Mouse (Mus musculus): ENCODE measurements around the gene Zfp36. TPM values are rescaled to one million over a fixed set of nuclear protein-coding genes. Genes with fewer than 3 reads are reported as not detected.

The Zfp36 gene
- 20.2 and 23.5 TPM in 2 replicates for polyA plus RNA-seq (2015; fragmentation: Nextera tagmentation; extraction: Ambion mirVana)

GRCm38 (mm10) chr7:28380237-28381016 lies at the start of gene Zfp36:
Gene Zfp36 (minus strand): TSS chr7:28380253.
- Histone ChIP-seq H3K4me2 (replicated peaks) (peak within 1 kb of the TSS; percentile 87), H3K4me1 (peaks cover 79% of the 10 kb centered on the region), H3K9ac (peak within 1 kb of the TSS; percentile 77), H3K4me3 (replicated peaks) (peak within 1 kb of the TSS; percentile 81), H3K9me3 (replicated peaks) (no peaks in the 10 kb centered on the region), H3K36me3 (peaks cover 12% of the 10 kb centered on the region; the same call in 1 of the 2 replicates), H3K27me3 (no peaks in the 10 kb centered on the region), H3K27ac (replicated peaks) (peak within 1 kb of the TSS; percentile 98)
- no peak for ATAC-seq (ENCODE audit: insufficient number of reproducible peaks, low FRiP score, low TSS enrichment, low read depth)
- 37% methylated on average over 17 of the region's 17 CpGs for WGBS

GRCm38 (mm10) chr7:28427738-28428137 lies 47.7 kb upstream of the Zfp36 start:
- no peak overlapping the region for H3K4me3 ChIP-seq (replicated peaks)
- no peak overlapping the region for H3K4me2 ChIP-seq (replicated peaks)
- 0 out of 2 replicates have a peak, but pooled peaks cover 3% of the 10 kb centered on the region for H3K4me1 ChIP-seq
- no peaks in the 10 kb centered on the region for H3K9me3 ChIP-seq (replicated peaks)
- peaks cover 24% of the 10 kb centered on the region for H3K36me3 ChIP-seq
- H3K9ac ChIP-seq: no peak overlapping the region
- no peak for ATAC-seq (ENCODE audit: insufficient number of reproducible peaks, low FRiP score, low TSS enrichment, low read depth)
- no peaks in the 10 kb centered on the region for H3K27me3 ChIP-seq
- H3K27ac ChIP-seq (replicated peaks): no peak overlapping the region

GRCm38 (mm10) chr7:28423018-28423417 lies 43.0 kb upstream of the Zfp36 start:
- 96% methylated on average over 1 of the region's 1 CpGs for WGBS
- H3K4me3 ChIP-seq (replicated peaks): no peak overlapping the region
- peaks cover 16% of the 10 kb centered on the region for H3K4me1 ChIP-seq
- H3K27ac ChIP-seq (replicated peaks): no peak overlapping the region
- peaks cover 57% of the 10 kb centered on the region for H3K36me3 ChIP-seq
- no peak for ATAC-seq (ENCODE audit: insufficient number of reproducible peaks, low FRiP score, low TSS enrichment, low read depth)
- H3K27me3 ChIP-seq: no peaks in the 10 kb centered on the region
- no peak overlapping the region for H3K4me2 ChIP-seq (replicated peaks)
- no peak overlapping the region for H3K9ac ChIP-seq
- no peaks in the 10 kb centered on the region for H3K9me3 ChIP-seq (replicated peaks)

GRCm38 (mm10) chr7:28419416-28419815 lies 39.4 kb upstream of the Zfp36 start:
- no peak for ATAC-seq (ENCODE audit: insufficient number of reproducible peaks, low FRiP score, low TSS enrichment, low read depth)
- no peak overlapping the region for H3K27ac ChIP-seq (replicated peaks)
- H3K4me2 ChIP-seq (replicated peaks): no peak overlapping the region
- WGBS: 74% methylated on average over 2 of the region's 2 CpGs
- H3K27me3 ChIP-seq: no peaks in the 10 kb centered on the region
- H3K4me3 ChIP-seq (replicated peaks): no peak overlapping the region
- H3K36me3 ChIP-seq: peaks cover 85% of the 10 kb centered on the region
- no peaks in the 10 kb centered on the region for H3K9me3 ChIP-seq (replicated peaks)
- no peak overlapping the region for H3K9ac ChIP-seq
- H3K4me1 ChIP-seq: peaks cover 17% of the 10 kb centered on the region

GRCm38 (mm10) chr7:28418096-28418670 lies 38.1 kb upstream of the Zfp36 start:
- WGBS: 50% methylated on average over 8 of the region's 8 CpGs
- Histone ChIP-seq H3K9me3 (replicated peaks) (no peaks in the 10 kb centered on the region), H3K9ac (no peak overlapping the region), H3K4me3 (replicated peaks) (no peak overlapping the region), H3K27me3 (no peaks in the 10 kb centered on the region), H3K36me3 (peaks cover 90% of the 10 kb centered on the region), H3K4me2 (replicated peaks) (no peak overlapping the region), H3K27ac (replicated peaks) (0 out of 2 replicates have a peak overlapping the region, but pooled peaks have one; percentile 44), H3K4me1 (peaks cover 17% of the 10 kb centered on the region)
- ATAC-seq (ENCODE audit: insufficient number of reproducible peaks, low FRiP score, low TSS enrichment, low read depth): peak; percentile 76; the same call in 1 of the 2 replicates

GRCm38 (mm10) chr7:28417368-28417767 lies 37.3 kb upstream of the Zfp36 start:
- H3K27ac ChIP-seq (replicated peaks): no peak overlapping the region
- H3K4me1 ChIP-seq: peaks cover 17% of the 10 kb centered on the region
- no peak overlapping the region for H3K9ac ChIP-seq
- ATAC-seq (ENCODE audit: insufficient number of reproducible peaks, low FRiP score, low TSS enrichment, low read depth): no peak
- no peak overlapping the region for H3K4me3 ChIP-seq (replicated peaks)
- no peaks in the 10 kb centered on the region for H3K27me3 ChIP-seq
- peaks cover 90% of the 10 kb centered on the region for H3K36me3 ChIP-seq
- no peaks in the 10 kb centered on the region for H3K9me3 ChIP-seq (replicated peaks)
- H3K4me2 ChIP-seq (replicated peaks): no peak overlapping the region

GRCm38 (mm10) chr7:28412826-28413225 lies 32.8 kb upstream of the Zfp36 start:
- H3K27me3 ChIP-seq: no peaks in the 10 kb centered on the region
- ATAC-seq (ENCODE audit: insufficient number of reproducible peaks, low FRiP score, low TSS enrichment, low read depth): no peak
- no peak overlapping the region for H3K4me2 ChIP-seq (replicated peaks)
- H3K36me3 ChIP-seq: peaks cover 85% of the 10 kb centered on the region
- no peak overlapping the region for H3K9ac ChIP-seq
- H3K4me3 ChIP-seq (replicated peaks): no peak overlapping the region
- no peak overlapping the region for H3K27ac ChIP-seq (replicated peaks)
- no peaks in the 10 kb centered on the region for H3K9me3 ChIP-seq (replicated peaks)
- 81% methylated on average over 4 of the region's 4 CpGs for WGBS
- H3K4me1 ChIP-seq: no peaks in the 10 kb centered on the region

GRCm38 (mm10) chr7:28410841-28411475 lies 30.9 kb upstream of the Zfp36 start:
- no peak overlapping the region for H3K9ac ChIP-seq
- no peaks in the 10 kb centered on the region for H3K9me3 ChIP-seq (replicated peaks)
- H3K36me3 ChIP-seq: peaks cover 90% of the 10 kb centered on the region
- 73% methylated on average over 3 of the region's 3 CpGs for WGBS
- H3K27ac ChIP-seq (replicated peaks): no peak overlapping the region
- no peak overlapping the region for H3K4me2 ChIP-seq (replicated peaks)
- no peak overlapping the region for H3K4me3 ChIP-seq (replicated peaks)
- no peaks in the 10 kb centered on the region for H3K4me1 ChIP-seq
- no peak for ATAC-seq (ENCODE audit: insufficient number of reproducible peaks, low FRiP score, low TSS enrichment, low read depth)
- H3K27me3 ChIP-seq: no peaks in the 10 kb centered on the region

- WGBS: 79% methylated on average over 3 of the region's 3 CpGs
- Histone ChIP-seq H3K36me3 (peaks cover 92% of the 10 kb centered on the region), H3K27ac (replicated peaks) (no peak overlapping the region), H3K4me1 (no peaks in the 10 kb centered on the region), H3K9me3 (replicated peaks) (no peaks in the 10 kb centered on the region), H3K27me3 (no peaks in the 10 kb centered on the region), H3K4me2 (replicated peaks) (no peak overlapping the region), H3K4me3 (replicated peaks) (no peak overlapping the region), H3K9ac (no peak overlapping the region)
- ATAC-seq (ENCODE audit: insufficient number of reproducible peaks, low FRiP score, low TSS enrichment, low read depth): no peak
Measured at GRCm38 (mm10) chr7:28401942-28402341, 21.9 kb upstream of the Zfp36 start.

- ATAC-seq (ENCODE audit: insufficient number of reproducible peaks, low FRiP score, low TSS enrichment, low read depth): no peak
- H3K27me3 ChIP-seq: no peaks in the 10 kb centered on the region
- H3K9me3 ChIP-seq (replicated peaks): no peaks in the 10 kb centered on the region
- H3K4me1 ChIP-seq: no peaks in the 10 kb centered on the region
- peaks cover 91% of the 10 kb centered on the region for H3K36me3 ChIP-seq
- 100% methylated on average over 1 of the region's 1 CpGs for WGBS
- H3K27ac ChIP-seq (replicated peaks): no peak overlapping the region
- H3K4me2 ChIP-seq (replicated peaks): no peak overlapping the region
- H3K9ac ChIP-seq: no peak overlapping the region
- no peak overlapping the region for H3K4me3 ChIP-seq (replicated peaks)
Measured at GRCm38 (mm10) chr7:28401030-28401429, 21.0 kb upstream of the Zfp36 start.

- H3K4me3 ChIP-seq (replicated peaks): no peak overlapping the region
- WGBS: 89% methylated on average over 10 of the region's 10 CpGs
- H3K4me2 ChIP-seq (replicated peaks): no peak overlapping the region
- H3K4me1 ChIP-seq: peaks cover 3% of the 10 kb centered on the region
- H3K27me3 ChIP-seq: no peaks in the 10 kb centered on the region
- H3K9me3 ChIP-seq (replicated peaks): no peaks in the 10 kb centered on the region
- H3K9ac ChIP-seq: no peak overlapping the region
- peaks cover 83% of the 10 kb centered on the region for H3K36me3 ChIP-seq
- ATAC-seq (ENCODE audit: insufficient number of reproducible peaks, low FRiP score, low TSS enrichment, low read depth): no peak
- H3K27ac ChIP-seq (replicated peaks): no peak overlapping the region
Measured at GRCm38 (mm10) chr7:28398696-28399340, 18.8 kb upstream of the Zfp36 start.
